Mouse (Mus musculus) retina, embryonic 14.5 days (tissue): ENCODE measurements around the gene Cpt2.

Source experiments
- DNase-seq: peaks from one replicate; pipeline ENCODE4 v3.0.0-alpha.2; 2015; ENCODE audit warnings: low spot score

Cpt2 gene

DNA sequence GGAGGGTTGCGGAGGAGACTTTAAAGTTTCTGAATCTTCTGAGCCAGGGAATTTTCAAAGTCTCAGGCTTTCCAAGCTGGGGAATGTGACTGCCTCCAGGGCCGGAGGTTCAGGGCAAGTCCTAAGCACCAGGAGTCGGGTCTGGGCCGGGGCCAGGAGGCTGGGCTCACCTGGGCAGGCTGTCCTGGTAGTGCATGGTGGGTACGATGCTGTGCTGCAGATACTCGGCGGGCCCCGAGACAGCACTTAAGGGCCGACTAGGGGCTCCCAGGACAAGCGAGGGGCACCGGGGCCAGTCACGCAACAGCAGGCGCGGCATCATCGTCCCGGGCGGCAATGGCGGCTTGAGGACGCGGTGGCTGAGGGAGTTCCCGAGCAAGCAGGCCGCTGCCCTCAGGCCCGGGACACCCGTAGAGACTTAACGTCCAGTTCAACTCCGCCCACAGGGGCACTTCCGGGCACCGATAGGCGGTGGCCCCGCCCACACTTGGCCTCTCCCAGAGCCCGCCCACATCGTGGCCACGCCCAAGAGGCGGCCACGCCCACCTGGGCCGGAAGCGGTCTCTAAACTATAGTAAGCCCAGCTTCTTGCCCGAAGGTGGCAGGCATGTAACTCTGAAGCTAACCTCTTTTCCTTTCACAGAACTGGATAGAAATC lies at the start of gene Cpt2:
TSS of gene Cpt2 (minus strand) at position 466 of the 658 bp plus-strand sequence.
- peak; percentile 98 for DNase-seq

DNA sequence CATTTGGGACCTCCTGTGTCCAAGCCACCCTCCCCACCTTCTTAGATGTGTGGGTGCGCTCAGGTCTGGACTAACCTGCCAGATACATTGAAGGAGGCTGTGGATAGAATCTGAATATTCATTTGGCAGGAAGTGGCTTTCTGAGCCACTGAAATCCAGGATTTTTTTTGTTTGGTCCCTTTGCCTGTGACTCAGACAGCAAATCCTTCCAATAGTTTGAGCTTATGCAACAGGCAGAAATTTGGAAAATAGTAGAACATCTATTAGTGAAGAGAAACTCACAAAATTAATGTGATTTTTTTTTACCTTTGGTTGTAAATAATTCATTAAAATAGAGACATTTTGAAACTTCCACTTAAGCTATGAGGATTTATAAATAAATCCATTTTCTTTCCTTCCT lies 47.8 kb upstream of the Cpt2 start:
- DNase-seq, result no peak

DNA sequence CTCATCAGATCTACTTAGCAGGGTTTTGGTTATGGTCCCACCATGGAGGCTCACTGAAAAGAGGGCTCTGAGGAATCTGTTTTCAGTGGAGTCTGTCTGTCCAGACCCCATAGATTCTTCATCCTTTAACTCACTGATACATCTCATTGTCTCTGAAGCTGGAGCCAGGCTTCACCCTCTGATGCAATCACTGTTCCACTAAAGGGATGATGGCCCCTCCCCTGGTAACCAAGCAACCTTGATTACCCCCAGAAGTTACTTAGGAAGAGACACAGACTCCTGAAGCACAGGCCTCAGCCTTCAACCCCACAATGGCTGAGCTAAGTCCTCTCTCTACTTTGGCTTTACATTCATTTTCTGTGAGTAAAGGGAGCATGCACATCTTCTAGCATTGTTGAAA lies 46.4 kb upstream of the Cpt2 start:
- DNase-seq, result no peak

DNA sequence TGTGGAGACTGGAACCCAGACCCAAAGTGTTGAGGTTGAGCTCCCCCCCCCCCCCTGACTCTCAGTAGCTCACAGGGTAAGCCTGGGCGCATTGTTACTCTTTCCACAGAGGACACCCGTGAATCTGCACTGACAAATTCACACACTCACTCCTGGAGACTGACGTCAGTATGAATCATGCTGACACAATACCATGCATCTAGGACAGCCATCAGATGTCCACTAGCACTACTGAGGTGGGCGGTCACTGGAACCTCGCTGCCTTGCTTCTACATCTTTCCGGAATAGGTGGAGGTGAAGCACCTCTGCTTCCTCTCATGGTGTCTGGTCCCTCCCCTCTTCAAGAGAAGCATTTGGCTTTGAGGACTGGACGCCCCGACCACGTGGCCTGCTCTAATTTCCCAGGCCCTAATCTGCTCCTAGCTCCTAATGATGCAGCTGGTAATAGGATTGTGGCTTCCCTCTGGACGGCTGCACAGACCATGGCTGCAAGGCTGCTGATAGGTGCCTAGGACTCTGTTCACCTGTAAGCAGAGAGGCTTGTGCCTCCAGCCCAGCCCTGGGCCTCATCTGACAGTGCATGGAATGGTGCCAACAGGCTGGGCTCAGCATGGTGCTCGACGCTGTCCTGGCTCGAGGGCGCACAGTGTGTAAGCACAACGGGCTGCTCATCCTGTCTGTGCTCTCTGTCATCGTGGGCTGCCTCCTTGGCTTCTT lies 44.7 kb upstream of the Cpt2 start, which contains the start of gene Slc1a7:
TSS of gene Slc1a7 (plus strand) at position 367 of the 717 bp plus-strand sequence.
- no peak for DNase-seq

DNA sequence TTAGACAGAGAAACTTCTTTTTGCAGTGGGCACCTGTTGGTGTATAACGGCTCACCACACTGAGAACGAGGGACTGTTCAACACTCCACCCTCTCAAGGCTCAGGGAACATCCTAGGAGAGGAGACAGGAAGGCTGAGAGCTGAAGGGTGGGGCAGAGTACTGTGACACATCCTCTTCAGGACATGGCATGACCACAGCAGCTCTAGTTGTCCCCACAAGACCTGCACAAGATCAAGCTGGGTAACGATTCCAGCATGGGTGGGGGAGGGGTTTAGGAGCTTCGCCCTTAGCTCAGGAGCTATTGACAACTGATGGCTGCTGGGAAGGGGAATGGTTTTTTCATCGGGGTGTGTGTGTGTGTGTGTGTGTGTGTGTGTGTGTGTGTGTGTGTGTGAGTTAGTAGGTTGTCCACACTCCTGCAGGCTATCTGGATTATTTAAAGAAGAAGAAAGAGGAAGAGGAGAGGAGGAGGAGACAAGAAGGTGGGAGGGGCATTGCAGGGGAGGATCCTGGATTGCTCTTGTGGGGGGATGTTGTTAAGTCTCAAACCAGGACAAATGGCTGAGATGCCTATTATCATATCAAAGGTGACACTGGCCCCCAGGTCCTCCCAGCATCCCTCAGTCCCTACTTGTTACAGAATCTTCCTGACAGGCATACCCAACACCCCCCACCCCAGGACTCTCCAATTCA lies 43.2 kb upstream of the Cpt2 start:
- no peak for DNase-seq

DNA sequence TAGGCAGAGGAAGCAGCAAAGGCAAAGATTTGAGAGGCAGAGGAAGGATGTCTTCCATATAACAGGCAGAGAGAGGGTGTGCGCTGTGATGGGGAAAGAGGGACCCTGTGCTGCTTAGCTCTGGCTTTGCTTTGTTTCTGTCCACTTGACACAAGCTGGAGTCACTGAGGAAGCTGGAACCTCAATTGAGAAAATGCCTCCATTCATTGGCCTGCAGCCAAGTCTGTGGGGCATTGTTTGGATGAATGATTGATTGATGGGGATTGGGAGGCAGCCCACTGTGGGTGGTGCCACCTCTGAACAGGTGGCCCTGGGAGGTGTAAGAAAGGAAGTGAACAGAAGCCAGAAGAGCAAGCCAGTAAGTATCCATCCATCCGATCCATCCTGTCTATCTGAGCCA lies 39.4 kb upstream of the Cpt2 start:
- no peak for DNase-seq

DNA sequence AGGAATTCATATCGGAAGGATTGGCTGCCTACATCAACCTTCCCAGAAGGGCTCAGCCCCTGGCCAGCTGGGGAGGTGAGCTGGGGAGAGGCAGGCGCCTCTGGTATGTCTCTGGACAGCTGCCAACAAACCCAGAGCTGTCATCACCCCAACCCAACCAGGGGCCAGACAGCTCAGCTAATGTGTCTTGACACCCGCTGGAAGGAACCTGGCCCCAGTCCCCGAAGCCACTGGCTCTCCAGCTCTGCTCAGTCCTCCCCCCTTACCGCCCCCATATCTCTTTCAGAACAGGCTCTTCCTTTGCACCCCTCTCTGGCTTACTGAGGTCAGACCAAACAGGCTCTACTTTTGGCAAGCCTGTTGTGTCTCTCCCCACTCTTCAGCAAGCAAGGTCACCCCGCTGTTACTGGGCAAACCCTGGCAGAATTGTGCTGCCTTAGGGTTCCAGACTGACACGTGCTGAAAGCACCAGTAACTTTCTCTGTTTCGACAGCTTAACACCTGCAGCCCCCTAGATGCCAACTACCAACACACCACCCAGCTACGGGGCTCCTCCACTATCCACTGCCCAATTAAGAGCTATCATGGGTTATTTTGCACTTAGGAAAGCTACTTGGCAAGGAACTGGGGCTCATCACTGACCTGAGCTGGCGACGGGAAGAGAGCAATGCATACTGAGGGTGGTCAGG lies 38.8 kb upstream of the Cpt2 start:
- no peak for DNase-seq

DNA sequence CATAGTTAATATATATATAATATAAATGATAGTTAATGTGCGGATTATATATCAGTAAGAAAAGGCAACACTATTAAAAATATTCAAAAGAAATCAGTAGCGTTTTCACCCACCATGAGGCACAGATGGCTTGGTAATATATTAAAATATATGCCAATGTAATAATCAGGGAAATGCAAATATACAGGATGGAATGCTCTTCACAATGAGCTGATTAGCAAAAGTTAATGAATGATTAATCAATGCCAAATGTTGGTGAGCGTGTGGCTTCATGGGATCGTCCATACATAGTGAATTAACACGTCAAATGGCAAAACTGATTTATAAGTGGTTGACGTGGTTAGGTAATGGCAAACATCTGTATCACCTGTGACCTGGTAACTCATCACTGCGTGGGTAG lies 35.1 kb upstream of the Cpt2 start:
- DNase-seq, result no peak

DNA sequence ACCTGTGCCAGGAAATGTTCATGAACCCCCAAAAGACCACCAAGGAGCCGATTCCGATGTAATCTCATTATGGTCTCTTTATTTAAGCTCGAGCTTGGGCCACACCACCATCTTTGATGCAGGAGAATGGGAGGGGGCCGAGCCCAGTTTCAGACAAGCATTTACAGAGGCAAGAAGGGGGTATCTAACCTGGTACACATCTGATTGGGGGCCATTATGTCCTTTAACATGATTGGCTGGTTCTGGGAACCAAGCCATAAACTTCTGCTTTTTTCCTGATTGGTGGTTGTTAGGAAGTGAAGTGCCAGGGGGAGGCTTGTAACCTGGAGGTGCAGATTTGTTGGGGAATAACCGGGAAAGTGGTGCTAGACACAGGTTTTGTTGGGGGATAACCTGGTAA lies 32.3 kb upstream of the Cpt2 start:
- no peak for DNase-seq

DNA sequence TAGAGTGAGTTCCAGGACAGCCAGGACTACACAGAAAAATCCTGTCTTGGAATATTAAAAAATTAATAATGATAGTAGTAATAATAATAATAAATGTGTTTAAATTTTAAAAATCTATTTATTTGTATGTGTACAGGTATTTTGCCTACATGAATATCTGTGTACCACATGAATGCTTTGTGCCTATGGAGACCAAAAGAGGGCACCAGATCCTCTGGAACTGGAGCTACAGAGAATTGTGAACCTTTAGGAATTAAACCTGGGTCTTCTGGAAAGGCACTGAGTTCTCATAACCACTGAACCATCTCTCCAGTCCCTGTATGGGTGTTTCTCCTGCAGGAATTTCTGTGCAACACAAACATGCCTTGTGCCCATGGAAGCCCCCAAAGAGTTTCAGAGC lies 29.4 kb upstream of the Cpt2 start:
- DNase-seq, result no peak

DNA sequence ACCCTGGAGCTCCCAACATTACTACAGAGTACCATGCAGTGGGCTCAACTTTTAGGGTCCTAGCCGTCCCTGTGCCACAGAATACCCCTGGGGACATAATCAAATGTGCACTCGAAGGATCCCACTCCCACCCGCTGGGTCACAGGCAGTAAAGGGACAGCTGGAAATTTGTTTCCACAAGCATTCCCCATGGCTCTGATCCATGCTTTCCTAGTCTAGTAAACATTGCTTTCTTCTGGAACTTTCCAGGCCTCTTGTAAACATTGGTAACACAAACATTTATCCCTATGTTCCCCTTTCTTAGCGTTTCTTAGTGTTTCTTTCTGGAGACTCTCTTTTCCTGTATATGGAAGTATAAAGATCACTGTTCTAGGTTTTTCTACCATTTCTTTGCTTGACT lies 26.5 kb upstream of the Cpt2 start:
- no peak for DNase-seq

DNA sequence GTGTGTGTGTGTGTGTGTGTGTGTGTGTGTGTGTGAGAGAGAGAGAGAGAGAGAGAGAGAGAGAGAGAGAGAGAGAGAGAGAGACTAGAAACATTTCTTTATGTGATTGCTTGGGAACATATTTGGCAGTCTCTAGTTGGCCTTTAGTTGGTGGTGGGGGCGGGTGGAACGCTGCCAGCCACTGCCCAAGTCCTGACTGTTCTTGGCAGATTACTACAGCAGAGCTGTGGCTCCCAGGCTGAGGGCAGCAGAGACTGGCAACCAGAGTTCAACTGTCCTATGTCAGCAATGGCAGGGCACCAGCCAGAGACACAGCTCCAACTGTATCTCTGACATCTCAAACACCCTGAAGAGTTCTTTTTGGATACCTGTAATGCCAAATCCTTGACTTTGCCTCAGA lies 20.7 kb upstream of the Cpt2 start:
- DNase-seq, result no peak

DNA sequence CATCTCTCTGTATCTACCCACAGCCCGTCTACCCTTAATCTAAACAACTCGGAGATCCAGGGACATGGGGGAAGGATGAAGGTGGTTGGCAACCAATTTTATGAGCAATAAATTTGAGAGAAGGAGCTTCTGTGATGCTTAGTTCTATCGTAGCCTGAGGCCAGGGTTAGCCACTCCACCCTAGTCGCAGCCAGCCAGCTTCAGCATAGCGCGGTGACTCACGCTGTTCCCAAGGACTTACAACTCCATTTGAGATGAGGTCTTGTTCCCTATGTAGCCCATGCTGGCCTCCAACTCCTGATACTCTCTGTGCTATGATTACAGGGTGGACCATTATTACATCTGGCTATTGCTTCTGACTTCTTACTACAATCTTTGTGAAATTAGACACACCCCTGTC lies 19.3 kb upstream of the Cpt2 start:
- DNase-seq, result no peak

DNA sequence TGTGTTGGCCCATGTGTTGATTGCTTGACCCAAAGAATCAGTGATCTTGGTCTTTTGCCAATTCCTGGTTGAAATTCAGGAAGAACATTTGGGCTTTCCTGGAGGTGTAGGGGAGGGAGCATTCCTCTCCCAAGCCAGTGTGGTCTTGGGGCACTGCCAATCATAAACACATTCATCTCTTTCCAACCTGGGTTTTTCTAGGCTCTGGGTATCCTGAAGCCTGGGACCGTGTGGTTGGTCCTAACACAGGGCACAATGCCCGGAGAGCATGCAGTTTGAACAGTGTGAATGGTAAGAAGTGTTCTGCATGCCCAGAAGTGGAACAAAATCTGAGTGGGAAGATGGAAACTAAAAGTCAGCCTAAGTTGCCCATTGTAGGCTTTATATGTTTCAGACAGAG lies 14.7 kb upstream of the Cpt2 start:
- DNase-seq, result no peak

DNA sequence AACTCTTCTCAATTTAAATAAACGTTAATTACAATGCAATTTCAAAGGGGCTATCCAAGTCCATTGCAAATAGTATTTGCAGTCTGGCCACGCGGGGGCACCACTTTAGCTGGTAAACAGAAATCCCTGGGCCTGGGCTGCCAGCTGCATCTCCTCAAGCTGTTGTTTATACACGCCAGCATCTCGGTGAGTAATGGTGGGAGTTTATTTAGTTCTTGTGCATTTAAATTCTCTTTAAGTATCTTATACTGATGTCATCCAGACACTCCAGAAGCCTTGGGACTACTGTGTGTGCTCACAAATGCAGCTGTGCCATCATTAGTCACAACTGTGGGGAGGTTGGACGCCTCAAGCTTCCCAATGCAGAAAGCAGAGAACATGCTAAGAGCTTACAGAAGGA lies 13.9 kb upstream of the Cpt2 start:
- peak; percentile 80 for DNase-seq

DNA sequence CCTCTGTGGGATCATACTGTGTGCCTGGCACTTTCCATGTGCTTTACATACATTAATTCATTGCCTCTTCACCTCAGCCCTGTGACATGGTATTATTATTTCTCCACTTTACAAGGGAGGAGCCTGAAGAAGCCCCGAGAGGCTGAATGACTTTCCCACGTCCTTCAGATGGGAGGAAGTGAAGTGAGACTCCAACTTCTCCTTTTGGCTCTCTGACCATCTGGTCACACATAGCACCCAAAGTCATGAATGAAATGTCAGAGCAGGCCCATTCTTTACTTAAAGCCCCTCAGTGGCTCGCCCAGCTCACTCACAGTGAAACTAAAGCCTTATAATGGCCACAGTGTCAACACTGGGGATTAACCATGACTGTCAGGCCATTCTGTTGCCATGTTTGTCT lies 11.8 kb upstream of the Cpt2 start:
- DNase-seq, result no peak

DNA sequence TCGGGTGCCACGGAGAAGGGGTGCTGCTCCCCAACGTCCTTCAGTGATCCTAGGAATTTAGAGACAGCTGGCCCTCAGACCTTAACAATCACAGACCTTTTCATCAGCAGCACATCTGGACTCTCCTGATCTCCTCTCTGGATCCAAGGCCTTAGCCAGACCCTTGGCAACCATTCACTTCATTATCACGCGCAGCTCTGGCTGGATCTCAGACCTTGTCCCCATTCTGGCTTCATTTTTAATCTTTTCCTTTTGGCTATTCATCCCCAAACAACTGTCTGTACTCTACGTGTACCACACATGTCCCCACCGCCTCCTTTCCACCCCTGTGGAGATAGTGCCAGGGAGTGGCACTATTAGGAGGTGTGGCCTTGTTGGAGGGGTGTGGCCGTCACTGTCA lies 9.8 kb upstream of the Cpt2 start:
- DNase-seq, result no peak

DNA sequence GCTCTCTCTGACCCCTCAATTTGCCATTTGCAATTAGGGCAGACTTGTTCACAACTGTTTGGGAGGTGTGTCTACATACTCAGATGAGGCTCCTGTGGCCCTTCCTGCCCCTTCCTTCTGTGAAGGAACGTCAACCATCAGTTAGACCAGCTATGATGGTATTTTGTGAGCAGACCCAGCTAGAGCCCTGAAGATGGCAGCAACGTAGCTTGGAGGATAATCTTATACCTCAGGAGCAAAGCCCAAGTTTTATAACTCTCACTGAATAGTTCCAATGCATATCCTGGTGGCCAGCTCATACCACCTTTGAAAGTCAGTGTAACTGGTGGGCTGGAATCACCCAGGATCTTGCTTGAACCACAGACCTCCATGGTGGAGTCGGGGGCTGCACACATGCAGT lies 8.0 kb upstream of the Cpt2 start:
- DNase-seq, result no peak

DNA sequence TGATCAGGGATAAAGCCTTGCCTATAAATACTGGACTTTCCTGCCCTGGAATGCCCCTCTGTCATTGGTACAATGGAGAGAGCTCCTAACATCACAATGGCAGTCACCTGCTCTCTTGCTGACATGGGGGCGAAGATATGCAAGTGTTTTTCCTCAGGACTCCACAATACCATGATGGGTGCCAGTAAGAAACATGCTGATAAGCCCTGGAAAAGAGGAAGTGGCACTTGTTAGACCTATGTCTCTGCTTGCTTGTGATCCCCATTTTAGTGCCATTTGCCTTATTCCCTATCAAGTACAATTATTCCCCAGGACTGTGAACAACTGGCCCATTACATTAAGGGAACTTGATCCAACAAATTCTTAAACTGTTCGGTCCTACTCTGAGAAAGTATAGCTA lies 5.3 kb upstream of the Cpt2 start:
- DNase-seq, result no peak

DNA sequence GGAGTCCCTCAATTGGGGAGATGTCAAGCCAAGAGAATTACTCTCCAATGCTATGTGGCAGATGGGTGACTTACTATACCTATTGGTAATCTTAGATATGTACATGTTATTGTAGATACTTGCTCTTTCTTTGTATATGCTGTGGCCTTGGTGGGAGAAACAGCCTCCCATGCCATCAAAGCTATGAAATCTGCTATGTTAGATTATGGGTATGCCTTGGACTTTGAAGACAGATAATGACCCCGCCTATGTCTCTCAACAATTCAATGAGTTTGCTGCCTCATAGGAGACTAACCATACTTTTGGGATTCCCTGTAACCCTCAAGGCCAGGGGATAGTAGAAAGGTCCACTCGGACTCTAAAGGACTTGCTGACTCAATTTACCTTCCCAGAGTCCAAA lies 4.9 kb upstream of the Cpt2 start:
- DNase-seq, result no peak

DNA sequence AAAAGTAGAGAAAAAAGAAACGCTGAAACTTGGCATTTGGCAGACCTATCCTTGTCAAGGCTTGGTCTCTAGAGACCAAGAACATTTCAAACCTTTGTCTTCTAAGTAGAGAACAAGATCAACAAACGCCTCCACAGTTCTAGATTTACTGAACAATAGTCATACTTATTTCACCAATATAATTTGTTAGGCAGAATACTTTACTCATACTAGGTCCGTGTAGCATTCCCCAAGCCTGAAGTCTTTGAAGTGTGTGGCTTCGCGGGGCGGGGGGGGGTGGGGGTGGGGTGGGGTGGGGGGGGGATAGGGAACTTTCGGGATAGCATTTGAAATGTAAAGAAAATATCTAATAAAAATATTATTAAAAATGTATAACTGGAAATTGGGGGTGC lies 389 bp upstream of the Cpt2 start:
- DNase-seq, result no peak

DNA sequence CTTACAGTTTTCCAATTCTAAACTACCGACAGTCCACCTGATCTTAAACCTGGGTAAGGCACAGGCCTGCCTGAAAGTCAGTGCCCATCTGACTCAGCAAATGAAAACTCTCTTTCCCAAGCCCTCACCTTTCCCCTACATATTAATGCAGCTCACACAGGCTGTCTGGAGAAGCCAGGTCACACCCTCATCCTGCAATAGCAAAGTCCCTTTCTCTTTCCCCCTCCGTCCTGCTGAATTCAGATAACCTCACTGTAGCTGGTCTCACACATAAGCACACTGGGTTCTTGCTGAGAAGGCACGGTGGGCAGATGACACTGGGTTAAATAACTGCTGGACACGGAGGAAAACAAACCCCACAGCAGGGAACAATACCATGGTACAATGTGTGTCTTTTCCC lies 1.5 kb downstream of the Cpt2 start:
- no peak for DNase-seq

DNA sequence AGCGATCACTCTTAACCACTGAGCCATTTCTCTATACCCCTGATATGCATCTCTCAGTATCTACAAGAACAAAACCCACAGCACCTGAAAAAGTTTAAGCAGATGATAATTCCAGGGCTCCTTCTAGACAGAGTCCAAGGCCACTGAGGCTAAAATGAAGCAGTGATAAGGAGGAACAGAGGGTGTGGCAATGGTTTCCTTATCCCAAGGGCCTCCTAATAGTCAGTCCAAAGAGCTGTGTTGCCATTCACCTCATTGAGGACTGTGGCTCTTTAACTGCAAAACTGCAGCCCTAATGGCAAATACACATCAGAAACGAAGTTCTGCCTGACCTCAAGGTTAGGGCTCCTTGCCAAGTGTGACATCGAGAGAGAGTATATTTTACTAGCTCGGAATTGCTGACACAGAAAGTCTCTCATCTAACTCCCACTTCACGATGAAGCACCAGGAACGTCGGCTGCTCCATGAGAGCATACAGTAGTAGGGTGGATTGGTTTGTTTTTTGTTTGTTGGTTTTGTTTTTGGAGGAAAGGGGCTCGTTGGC lies 2.2 kb downstream of the Cpt2 start:
- no peak for DNase-seq
